Mouse (Mus musculus) CD4-positive, CD25-positive, alpha-beta regulatory T cell, adult 2 months (primary cell): ENCODE data around the gene Tpk1.
"Not testable (repeated sequence)": the region's sequence is repeated elsewhere in the genome, so short reads cannot be mapped to it uniquely, and the experiment has no call there.

Experiments used
- DNase-seq: peaks from one replicate; pipeline ENCODE4 v3.0.0-alpha.2; 2012; ENCODE audit warnings: low read depth, low spot score

Tpk1 gene

GRCm38 (mm10) chr6:43522046-43522445 is 144.0 kb downstream of the Tpk1 start:
- DNase-seq, result no peak

DNA sequence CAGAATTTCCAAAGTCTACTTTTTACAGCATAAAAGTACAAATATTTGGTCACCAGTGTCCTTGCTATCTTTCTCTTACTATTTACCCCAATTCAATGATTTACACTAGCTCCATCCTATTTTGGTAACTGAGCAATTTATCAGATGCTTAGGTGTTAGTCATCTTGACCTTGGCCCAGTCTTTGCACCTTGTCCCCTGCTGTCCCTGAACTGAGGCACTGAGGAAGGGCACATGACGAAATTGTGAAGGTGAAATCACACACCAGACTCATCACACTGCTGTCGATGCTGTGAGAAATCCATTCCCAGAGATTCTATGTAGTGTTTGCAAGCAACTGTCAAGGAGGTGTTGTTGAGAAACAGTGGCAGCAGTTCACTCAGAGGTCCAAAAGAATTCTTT is 145.9 kb downstream of the Tpk1 start:
- no peak for DNase-seq

GRCm38 (mm10) chr6:43518378-43518777 is 147.7 kb downstream of the Tpk1 start:
- no peak for DNase-seq

DNA sequence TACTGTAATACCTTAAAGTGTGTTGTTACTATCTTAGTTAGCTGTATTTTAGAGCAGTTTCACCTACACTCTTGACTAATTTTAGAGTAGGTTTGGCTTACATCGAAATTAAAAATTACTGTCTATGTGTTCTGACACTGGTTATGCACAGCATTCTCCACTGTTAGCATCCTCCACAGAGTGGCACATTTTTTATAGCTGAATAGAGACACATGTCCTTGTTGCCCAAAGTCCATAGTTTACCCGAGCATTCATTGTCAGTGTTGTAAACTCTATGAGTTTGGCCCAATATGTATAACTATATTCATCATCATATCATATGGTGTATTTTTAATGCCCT is 148.8 kb downstream of the Tpk1 start:
- DNase-seq, result no peak

GRCm38 (mm10) chr6:43516593-43517315 is 149.3 kb downstream of the Tpk1 start:
- DNase-seq, result no peak

DNA sequence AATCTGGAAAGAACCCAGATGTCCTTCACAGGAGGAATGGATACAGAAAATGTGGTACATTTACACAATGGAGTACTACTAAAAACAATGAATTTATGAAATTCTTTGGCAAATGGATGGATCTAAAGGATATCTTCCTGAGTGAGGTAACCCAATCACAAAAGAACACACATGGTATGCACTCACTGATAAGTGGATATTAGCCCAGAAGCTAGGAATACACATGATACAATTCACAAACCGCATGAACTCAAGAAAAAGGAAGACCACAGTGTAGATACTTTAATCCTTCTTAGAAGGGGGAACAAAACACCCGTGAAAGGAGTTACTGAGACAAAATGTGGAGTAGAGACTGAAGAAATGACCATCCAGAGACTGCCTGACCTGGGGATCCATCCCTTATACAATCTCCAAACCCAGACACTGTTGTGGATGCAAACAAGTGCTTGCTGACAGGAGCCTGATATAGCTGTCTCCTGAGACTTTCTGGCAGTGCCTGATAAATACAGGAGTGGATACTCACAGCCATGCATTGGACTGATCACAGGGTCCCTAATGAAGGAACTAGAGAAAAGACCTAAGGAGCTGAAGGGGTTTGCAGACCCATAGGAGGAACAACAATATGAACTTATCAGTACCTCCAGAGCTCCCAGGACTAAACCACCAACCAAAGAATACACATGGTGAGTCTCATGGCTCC is 159.2 kb downstream of the Tpk1 start:
- not testable (repeated sequence) for DNase-seq

GRCm38 (mm10) chr6:43504609-43505230 is 161.4 kb downstream of the Tpk1 start:
- DNase-seq, result no peak

- DNase-seq, result no peak
Observed at GRCm38 (mm10) chr6:43492367-43492766, 173.7 kb downstream of the Tpk1 start.

GRCm38 (mm10) chr6:43486691-43487090 is 179.4 kb downstream of the Tpk1 start:
- DNase-seq, result no peak

GRCm38 (mm10) chr6:43480687-43481086 is 185.4 kb downstream of the Tpk1 start:
- no peak for DNase-seq

- DNase-seq, result no peak
Observed at GRCm38 (mm10) chr6:43478810-43479209, 187.3 kb downstream of the Tpk1 start.

GRCm38 (mm10) chr6:43476406-43476805 is 189.7 kb downstream of the Tpk1 start:
- no peak for DNase-seq

- no peak for DNase-seq
Observed at GRCm38 (mm10) chr6:43475921-43476320, 190.2 kb downstream of the Tpk1 start.

DNA sequence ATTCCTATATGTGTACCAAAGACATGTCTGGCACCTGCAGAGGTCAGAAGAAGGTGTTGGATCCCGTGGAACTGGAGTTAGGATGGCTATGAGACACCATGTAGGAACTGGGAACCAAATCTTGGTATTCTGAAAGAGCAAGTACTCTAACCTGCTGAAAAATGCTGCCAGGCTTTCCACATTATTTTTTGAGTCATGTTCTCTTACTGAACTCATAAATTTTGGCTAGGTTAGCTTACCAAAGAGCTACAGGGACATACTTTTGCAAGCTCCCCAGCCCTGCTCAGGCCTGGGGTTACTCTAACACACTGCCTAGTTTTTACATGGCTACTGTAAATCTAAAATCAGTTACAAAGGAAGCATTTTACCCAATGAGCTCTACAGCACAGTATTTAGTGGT is 194.5 kb downstream of the Tpk1 start:
- no peak for DNase-seq

- no peak for DNase-seq
Observed at GRCm38 (mm10) chr6:43468821-43469594, 197.1 kb downstream of the Tpk1 start.

GRCm38 (mm10) chr6:43462849-43463369 is 203.2 kb downstream of the Tpk1 start:
- no peak for DNase-seq

DNA sequence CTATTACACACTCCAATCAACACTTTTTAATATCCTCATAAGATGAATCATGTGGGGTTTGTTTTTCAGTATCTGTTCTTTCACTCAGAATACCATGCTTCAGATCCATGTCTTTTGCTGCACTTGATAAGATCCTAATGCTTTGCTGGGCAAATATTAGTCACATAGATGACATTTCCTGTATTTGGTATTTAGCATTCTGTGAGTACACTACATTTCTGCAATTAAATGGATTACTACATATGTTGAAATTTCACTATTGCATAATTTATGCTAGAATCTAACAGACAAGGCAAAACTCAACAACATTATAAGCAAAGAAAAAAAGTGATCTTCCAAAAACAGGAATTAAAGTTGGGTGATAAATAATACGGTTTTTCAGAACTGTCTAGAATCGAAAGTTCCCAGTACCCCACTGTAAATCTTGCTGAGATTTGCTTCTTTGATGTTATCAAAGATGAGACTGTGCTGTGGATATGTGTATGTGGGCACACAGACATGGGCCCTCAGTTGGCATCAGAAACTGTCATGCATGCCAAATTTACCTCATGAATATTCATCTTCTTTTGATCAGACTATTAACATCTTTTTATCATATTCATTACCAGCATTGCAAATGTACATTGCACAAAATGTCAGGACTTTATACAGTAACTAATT is 203.8 kb downstream of the Tpk1 start:
- DNase-seq, result no peak

DNA sequence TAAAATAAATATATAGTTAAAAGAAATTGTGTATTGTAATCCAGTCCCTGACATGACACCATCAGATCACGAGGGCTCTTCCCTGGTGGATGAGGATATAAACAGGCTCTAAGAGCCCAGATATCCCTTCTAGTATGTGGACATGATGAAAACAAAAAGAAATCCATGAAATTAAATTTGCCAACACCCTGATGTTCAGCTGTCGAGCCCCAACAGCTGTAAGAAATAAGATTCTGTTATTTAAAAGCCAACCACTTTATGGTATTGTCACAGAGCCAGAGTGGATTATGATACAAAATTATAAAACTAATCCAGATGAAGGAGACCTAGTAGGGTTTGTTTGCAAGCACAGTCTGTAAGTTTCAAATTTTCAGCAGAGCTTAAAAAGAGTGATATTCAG is 207.0 kb downstream of the Tpk1 start:
- no peak for DNase-seq

DNA sequence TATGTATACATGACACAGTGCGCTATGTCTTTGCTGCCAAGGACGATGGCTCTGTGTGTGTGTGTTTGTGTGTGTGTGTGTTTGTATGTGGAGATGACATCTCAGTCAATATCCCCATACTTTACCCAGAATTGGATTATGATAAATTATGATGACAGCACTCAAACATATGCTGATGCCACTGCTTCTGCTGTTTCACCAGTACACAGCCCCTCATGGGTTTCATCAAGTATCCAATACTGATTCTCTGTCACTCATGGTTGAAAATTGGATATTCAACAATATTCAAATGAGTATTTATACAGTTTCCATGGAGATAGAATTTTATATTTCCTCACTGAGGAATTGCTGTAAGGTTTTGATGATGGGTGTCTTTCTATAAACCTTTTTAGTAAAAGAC is 208.1 kb downstream of the Tpk1 start:
- no peak for DNase-seq

DNA sequence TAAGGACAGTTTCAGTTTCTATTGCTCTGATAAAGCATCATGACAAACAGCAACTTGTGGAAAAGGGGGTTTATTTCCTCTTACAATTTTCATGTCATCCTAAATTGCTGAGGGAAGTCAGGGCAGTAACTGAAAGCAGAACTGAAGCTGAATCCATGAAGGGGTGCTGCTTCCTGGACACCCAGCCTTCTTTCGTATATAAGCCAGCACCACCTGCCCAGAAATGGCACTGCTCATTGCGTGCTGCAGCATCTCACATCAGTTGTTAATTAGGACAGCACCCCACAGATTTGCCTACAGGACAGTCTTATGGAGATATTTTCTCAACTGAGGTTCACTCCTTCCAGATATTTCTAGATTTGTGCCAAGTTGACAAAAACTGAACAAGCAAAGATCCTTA is 216.6 kb downstream of the Tpk1 start:
- DNase-seq, result no peak

GRCm38 (mm10) chr6:43445856-43446255 is 220.2 kb downstream of the Tpk1 start:
- no peak for DNase-seq
